Mouse (Mus musculus) forebrain, embryonic 11.5 days (tissue): ENCODE results near the gene Ccl7. TPM values are rescaled to one million over a fixed set of nuclear protein-coding genes. Genes with fewer than 3 reads are reported as not detected.

Experiments
- ATAC-seq: fragments of 200-750 bp; cut with Nextera tagmentation; replicated peaks from 2 replicates; pipeline ENCODE4 v1.8.0; 2017; ENCODE audit warnings: moderate TSS enrichment; ENCODE audit not compliant: low FRiP score
- DNase-seq: peaks from one replicate; pipeline ENCODE4 v3.0.0-alpha.2; 2017; ENCODE audit warnings: low spot score
- H3K27ac ChIP-seq: fragments of 300-500 bp; sonication (generic); 2 replicates; pipeline ENCODE4 v1.5.1; 2014; ENCODE audit warnings: low read depth, low read length
- H3K27me3 ChIP-seq: fragments of 300-500 bp; sonication (generic); 2 replicates; pipeline ENCODE4 v1.6.1; 2014; ENCODE audit warnings: mild to moderate bottlenecking, low read length, mixed read lengths; ENCODE audit not compliant: control insufficient read depth, insufficient read depth
- H3K36me3 ChIP-seq: fragments of 300-500 bp; sonication (generic); 2 replicates; pipeline ENCODE4 v1.6.1; 2014; ENCODE audit warnings: mild to moderate bottlenecking, low read length, moderate library complexity, mixed read lengths; ENCODE audit not compliant: control insufficient read depth, insufficient read depth
- H3K4me1 ChIP-seq: fragments of 300-500 bp; sonication (generic); replicated peaks from 2 replicates; pipeline ENCODE4 v1.6.1; 2014; ENCODE audit warnings: low read length, mixed read lengths; ENCODE audit not compliant: control insufficient read depth, insufficient read depth
- H3K4me2 ChIP-seq: fragments of 300-500 bp; sonication (generic); 2 replicates; pipeline ENCODE4 v1.6.1; 2014; ENCODE audit warnings: low read depth, mild to moderate bottlenecking, low read length, moderate library complexity, mixed read lengths; ENCODE audit not compliant: severe bottlenecking
- H3K4me3 ChIP-seq: fragments of 300-500 bp; sonication (generic); 2 replicates; pipeline ENCODE4 v1.5.1; 2014; ENCODE audit warnings: low read depth, low read length
- H3K9ac ChIP-seq: fragments of 300-500 bp; sonication (generic); 2 replicates; pipeline ENCODE4 v1.6.1; 2014; ENCODE audit warnings: low read length
- H3K9me3 ChIP-seq: fragments of 300-500 bp; sonication (generic); 2 replicates; pipeline ENCODE4 v1.6.1; 2016; ENCODE audit warnings: low read length, mixed read lengths; ENCODE audit not compliant: control insufficient read depth
- WGBS: fragments of 180-500 bp; shearing (Covaris S2); extraction: QIAGEN DNeasy Blood & Tissue Kit; methylation state at CpG from one replicate; pipeline ENCODE4 v1.1.7; 2014; 5-methylcytosine and 5-hydroxymethylcytosine counted together
- polyA plus RNA-seq: library from polyadenylated mRNA; unstranded; fragments of >200 nt; fragmentation: Nextera tagmentation; extraction: Ambion mirVana; gene quantifications from 2 replicates; pipeline ENCODE4 v1.2.1, GENCODE M21; 2014

Gene Ccl7
- polyA plus RNA-seq, 1 experiment from 2014 or later, result 0.57 TPM

DNA sequence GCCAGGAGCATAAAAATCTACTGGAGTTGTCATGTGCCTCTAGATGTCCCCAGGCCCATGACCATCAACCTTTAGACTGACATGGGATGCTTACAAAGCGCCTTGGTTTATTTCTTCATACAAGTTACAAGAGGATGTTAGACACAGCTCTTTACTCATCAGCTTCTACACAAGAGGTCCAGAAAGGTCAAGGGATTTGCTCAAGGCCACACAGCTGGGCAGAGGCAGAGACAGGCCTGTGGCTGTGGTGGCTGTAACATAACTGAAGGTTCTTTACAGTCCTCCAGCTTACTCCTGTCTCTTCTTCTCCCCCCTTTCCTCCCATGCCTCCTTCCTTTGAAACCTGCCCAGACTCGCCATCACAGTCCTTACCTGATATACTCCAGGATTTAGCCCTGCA, 15.3 kb upstream of the Ccl7 start:
- H3K36me3 ChIP-seq, result no peaks in the 10 kb centered on the region
- H3K4me2 ChIP-seq, result no peak overlapping the region
- WGBS, result 76% methylated on average over 2 of the region's 2 CpGs
- H3K27me3 ChIP-seq, result no peaks in the 10 kb centered on the region
- ATAC-seq, result no peak
- H3K4me3 ChIP-seq, result no peak overlapping the region
- H3K27ac ChIP-seq, result no peak overlapping the region
- H3K4me1 ChIP-seq, result no peaks in the 10 kb centered on the region
- H3K9me3 ChIP-seq, result no peaks in the 10 kb centered on the region
- DNase-seq, result no peak
- no peak overlapping the region for H3K9ac ChIP-seq

DNA sequence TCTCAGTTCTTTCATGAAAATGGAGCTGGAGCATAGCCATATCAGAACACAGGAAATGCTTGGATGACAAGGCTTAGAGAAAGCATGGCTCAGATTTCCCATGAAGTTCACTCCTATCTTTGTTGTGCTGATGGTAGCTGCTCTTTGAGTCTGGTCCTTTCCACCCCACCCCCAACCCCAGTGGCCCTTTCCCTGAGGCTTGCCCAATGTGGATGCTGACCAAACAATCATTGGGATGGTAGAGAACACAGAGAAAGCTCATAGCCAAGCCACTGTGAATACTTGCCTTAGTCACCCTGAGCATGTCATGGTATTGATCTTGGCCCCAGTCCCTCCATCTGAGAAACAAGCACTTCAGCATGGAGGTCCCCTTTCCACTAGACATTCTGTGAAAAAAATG, 13.4 kb upstream of the Ccl7 start:
- Histone ChIP-seq H3K9me3 (no peaks in the 10 kb centered on the region), H3K4me1 (no peaks in the 10 kb centered on the region)

DNA sequence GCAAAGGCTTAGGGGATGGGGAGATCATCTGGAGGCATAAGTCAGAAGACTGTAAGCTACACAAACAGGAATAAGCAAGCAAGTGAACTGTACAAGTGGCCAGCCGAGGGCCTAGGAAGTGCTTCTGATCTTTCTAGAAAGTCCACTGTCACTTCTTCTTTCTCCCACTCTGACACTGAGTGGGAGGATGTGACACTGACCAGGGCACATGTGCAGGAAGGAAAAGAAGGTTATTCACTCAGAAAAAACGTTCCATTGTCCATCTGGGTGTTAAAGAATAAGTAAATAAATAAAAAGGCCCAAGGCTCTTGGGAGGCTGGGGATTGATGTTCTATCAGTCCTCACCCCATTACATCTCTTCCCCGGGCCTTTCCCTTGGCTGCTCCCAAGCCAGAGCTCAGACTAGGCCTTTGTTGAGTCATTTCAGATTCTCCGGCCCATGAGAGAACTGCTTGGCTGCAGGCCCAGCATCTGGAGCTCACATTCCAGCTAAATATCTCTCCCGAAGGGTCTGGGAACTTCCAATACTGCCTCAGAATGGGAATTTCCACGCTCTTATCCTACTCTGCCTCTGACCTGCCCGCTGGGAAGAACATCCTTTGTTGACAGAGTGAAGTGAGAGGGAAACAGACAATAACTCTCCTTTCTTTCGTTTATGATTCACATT, 12.7 kb upstream of the Ccl7 start:
- Histone ChIP-seq H3K9me3 (no peaks in the 10 kb centered on the region), H3K4me2 (no peak overlapping the region), H3K36me3 (no peaks in the 10 kb centered on the region), H3K27me3 (no peaks in the 10 kb centered on the region), H3K27ac (no peak overlapping the region), H3K9ac (no peak overlapping the region), H3K4me1 (no peaks in the 10 kb centered on the region), H3K4me3 (no peak overlapping the region)
- no peak for ATAC-seq
- DNase-seq, result no peak
- 65% methylated on average over 8 of the region's 8 CpGs for WGBS

More for the DNA sequence above, 13.4 kb upstream of the Ccl7 start:
- Histone ChIP-seq H3K4me3 (no peak overlapping the region), H3K27ac (no peak overlapping the region), H3K36me3 (no peaks in the 10 kb centered on the region), H3K9ac (no peak overlapping the region), H3K27me3 (no peaks in the 10 kb centered on the region), H3K4me2 (no peak overlapping the region)
- no peak for ATAC-seq
- DNase-seq, result no peak

DNA sequence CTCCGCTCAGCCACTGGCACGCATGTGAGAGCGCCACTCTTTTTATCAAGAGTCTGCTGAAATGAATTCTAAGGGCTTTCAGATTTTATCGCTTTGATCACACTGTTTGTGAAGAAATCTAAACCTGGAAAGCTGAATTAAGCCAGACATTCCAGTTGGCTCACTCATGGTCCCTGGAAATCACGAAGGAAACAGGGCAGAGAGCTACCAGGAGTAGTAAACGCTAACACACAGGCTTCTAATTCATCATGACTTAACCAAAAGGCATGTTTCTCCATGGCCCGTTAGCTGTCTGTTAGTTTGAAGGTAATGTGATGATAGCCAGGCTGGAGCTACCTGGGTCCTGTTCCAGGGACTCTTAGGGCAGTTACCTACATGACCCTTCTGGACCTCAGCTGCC, 11.1 kb upstream of the Ccl7 start:
- 90% methylated on average over 7 of the region's 7 CpGs for WGBS
- no peak for DNase-seq
- H3K27me3 ChIP-seq, result no peaks in the 10 kb centered on the region
- no peak for ATAC-seq
- H3K36me3 ChIP-seq, result no peaks in the 10 kb centered on the region
- H3K4me3 ChIP-seq, result no peak overlapping the region
- H3K4me2 ChIP-seq, result no peak overlapping the region
- no peak overlapping the region for H3K9ac ChIP-seq
- H3K4me1 ChIP-seq, result no peaks in the 10 kb centered on the region
- no peaks in the 10 kb centered on the region for H3K9me3 ChIP-seq
- H3K27ac ChIP-seq, result no peak overlapping the region

DNA sequence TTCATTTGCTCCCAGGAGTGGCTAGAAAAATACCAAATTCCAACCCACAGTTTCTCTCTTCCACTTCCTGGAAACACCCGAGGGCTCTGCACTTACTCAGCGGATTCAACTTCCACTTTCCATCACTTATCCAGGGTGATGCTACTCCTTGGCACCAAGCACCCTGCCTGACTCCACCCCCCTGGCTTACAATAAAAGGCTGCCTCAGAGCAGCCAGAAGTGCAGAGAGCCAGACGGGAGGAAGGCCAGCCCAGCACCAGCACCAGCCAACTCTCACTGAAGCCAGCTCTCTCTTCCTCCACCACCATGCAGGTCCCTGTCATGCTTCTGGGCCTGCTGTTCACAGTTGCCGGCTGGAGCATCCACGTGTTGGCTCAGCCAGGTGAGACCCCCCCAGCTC, 10.2 kb upstream of the Ccl7 start, which contains the start of gene Ccl2:
Ccl2 (plus strand) TSS at position 216 of the 400 bp plus-strand sequence.
- Histone ChIP-seq H3K27ac (no peak within 1 kb of the TSS), H3K9ac (no peak within 1 kb of the TSS), H3K36me3 (no peaks in the 10 kb centered on the region), H3K4me1 (no peaks in the 10 kb centered on the region), H3K27me3 (no peaks in the 10 kb centered on the region), H3K9me3 (no peaks in the 10 kb centered on the region), H3K4me2 (no peak within 1 kb of the TSS), H3K4me3 (no peak within 1 kb of the TSS)
- no peak for DNase-seq
- WGBS, result 54% methylated on average over 5 of the region's 5 CpGs
- no peak for ATAC-seq

DNA sequence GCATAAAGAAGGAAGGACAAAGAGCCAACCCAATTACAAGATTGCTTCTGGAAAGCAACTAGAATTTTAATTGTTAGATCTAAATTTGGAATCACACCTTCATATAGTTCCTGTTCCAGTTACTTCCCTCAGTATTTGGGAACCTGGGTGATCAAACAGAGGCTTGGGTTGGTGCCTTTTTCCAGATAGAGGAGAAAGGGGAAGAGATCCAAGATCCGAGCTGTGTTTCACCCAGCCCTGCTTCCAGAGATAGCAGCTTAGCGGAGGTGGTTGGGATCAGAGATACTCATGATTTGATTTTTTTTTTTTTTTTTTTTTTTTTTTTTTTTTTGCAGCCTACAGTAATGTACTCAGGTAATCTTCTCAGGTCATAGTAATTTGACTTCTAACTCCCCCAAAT, 9.7 kb upstream of the Ccl7 start:
- H3K27ac ChIP-seq, result no peak overlapping the region
- H3K27me3 ChIP-seq, result no peaks in the 10 kb centered on the region
- H3K4me1 ChIP-seq, result no peaks in the 10 kb centered on the region
- no peak for DNase-seq
- no peaks in the 10 kb centered on the region for H3K9me3 ChIP-seq
- H3K36me3 ChIP-seq, result no peaks in the 10 kb centered on the region
- WGBS, result 96% methylated on average over 2 of the region's 2 CpGs
- ATAC-seq, result no peak
- H3K4me3 ChIP-seq, result no peak overlapping the region
- no peak overlapping the region for H3K9ac ChIP-seq
- H3K4me2 ChIP-seq, result no peak overlapping the region

DNA sequence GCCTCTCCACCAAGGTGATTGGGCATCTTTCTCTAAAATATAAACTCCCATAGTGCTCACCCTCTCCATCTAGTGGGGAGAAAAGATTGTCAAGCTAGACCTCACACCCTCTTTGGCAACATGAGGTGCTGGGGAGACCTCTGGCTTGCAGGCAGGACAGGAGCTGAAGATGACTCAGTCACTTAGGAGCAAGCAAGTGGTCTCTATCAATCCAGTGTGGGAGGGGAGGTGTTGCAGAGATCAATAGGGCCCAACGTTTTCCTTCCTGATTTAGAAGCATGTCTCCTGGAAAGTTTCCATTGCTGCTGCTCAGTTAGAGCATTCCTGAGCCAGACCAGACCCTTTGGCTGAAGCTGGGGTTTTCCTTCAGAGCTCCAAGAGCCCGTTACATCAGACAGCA, 7.0 kb upstream of the Ccl7 start, which contains the start of gene Gm17268:
Gm17268 (minus strand) TSS at position 28 of the 400 bp plus-strand sequence.
- no peak for ATAC-seq
- no peak within 1 kb of the TSS for H3K27ac ChIP-seq
- H3K9ac ChIP-seq, result no peak within 1 kb of the TSS
- H3K9me3 ChIP-seq, result no peaks in the 10 kb centered on the region
- WGBS, result 71% methylated on average over 2 of the region's 2 CpGs
- no peaks in the 10 kb centered on the region for H3K36me3 ChIP-seq
- H3K27me3 ChIP-seq, result no peaks in the 10 kb centered on the region
- no peak within 1 kb of the TSS for H3K4me3 ChIP-seq
- DNase-seq, result no peak
- H3K4me2 ChIP-seq, result no peak within 1 kb of the TSS
- H3K4me1 ChIP-seq, result no peaks in the 10 kb centered on the region

DNA sequence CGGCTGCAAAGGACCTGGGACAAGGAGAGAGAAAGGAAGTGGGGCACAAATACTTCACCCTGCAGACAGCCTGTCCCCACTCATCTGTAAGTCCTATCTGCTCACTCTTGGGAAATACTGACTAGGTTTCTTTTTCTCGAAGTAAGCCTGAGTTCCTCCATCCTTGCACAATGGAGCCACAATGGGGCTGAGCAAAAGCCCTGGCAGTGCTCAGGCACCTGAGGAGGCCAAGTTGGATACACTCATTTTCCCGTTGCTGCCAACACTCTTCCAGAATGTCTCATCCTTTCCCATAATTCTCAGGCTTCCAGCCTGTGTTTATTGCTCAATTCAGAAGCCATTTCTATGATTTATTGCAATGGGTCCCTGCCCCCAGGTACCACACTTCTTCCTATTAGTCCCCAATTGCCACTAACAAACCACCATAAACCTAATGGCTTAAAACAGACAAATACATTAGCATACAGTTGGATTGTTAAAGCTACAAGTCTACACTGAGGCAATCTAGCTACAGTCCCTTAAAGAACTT, 6.3 kb upstream of the Ccl7 start:
- H3K4me2 ChIP-seq, result no peak overlapping the region
- H3K4me1 ChIP-seq, result no peaks in the 10 kb centered on the region
- H3K27me3 ChIP-seq, result no peaks in the 10 kb centered on the region
- H3K36me3 ChIP-seq, result no peaks in the 10 kb centered on the region
- no peak for ATAC-seq
- no peaks in the 10 kb centered on the region for H3K9me3 ChIP-seq
- no peak for DNase-seq
- H3K9ac ChIP-seq, result no peak overlapping the region
- no peak overlapping the region for H3K4me3 ChIP-seq
- WGBS, result 54% methylated on average over 3 of the region's 3 CpGs
- H3K27ac ChIP-seq, result no peak overlapping the region

DNA sequence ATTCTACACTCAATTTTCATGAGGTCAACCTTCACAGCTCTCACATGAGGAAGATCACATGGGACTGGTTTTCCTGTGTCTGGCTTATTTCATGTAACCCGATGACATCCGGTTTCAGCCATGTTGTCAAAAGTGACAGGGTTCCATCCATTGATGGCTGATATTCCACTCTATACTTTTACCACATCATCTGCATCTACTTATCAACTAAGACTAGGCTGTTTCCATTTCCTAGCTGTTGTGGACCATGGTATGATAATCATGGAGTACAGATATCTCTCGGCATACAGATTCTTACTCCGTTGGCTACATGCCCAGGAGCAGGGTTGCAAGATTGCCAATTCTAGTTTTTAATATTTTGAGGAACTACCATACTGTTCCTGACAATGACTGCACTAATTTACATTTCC, 3.8 kb upstream of the Ccl7 start:
- Histone ChIP-seq H3K27ac (no peak overlapping the region), H3K4me3 (no peak overlapping the region), H3K9ac (no peak overlapping the region), H3K9me3 (no peaks in the 10 kb centered on the region), H3K27me3 (no peaks in the 10 kb centered on the region), H3K4me2 (no peak overlapping the region), H3K36me3 (no peaks in the 10 kb centered on the region), H3K4me1 (no peaks in the 10 kb centered on the region)
- 93% methylated on average over 4 of the region's 4 CpGs for WGBS
- DNase-seq, result no peak
- no peak for ATAC-seq
